Mouse (Mus musculus) WW6 (cell line): ENCODE data around the gene Tmem51.

Experiments
- DNase-seq: peaks from one replicate; pipeline ENCODE4 v3.0.0-alpha.2; 2013; ENCODE audit warnings: low read depth, low spot score

Tmem51 gene

DNA sequence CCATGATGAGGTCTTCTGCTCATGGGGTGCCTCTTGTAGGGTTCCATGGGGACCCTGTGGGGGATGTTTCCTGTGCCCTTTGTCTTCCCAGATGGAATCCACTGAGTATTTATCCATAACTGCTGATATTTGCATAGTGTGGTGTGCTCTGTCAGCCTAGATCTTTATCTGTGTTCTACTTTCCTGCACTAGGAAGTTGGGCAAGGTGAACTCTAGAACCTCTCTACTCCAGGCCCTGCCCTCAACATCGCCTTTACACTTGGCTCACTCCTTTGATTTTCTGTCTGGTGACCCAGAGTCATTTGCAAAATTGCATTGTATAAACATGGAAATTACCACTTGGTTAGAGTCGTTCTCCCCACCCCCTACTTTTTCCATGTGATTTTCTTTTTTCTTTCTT is 59.6 kb downstream of the Tmem51 start:
- DNase-seq, result no peak

DNA sequence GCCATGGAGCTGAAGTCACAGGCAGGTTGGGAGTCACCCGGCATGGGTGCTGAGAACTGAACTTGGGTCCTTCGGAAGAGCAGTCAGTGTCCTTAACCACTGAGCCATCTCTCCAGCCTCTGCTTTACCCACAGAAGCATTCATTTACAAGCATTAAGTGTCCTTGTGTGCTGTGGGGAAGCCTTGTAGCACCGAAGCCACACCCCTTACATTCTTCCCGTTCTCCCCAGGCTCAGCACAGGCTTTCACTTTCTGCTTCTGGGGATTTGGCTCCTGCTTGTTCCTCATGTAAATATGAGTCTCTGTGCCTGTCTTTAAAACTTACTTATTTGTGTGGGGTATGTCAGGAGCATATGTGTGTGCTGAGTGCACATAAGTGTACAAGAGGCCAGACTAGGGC is 60.9 kb downstream of the Tmem51 start:
- DNase-seq, result no peak

DNA sequence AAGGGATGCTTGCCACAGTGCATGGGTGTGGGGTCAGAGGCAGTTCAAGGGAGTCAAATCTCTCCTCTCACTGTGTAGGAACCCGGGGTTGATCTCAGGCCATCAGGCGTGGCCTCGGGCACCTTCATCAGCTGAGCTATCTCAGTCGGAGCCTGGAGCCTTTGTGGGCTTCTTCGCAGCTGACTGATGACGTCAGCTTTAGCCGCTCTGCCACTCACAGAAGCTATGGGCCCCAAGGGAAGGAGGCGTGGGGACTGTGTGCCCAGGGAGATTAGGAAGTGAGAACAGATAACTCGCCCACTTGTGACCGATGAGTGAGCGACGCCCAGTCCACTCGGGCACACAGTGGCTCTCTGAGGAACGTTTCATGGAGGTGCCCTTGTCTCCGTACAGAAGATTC is 66.4 kb downstream of the Tmem51 start:
- DNase-seq, result peak; percentile 52

DNA sequence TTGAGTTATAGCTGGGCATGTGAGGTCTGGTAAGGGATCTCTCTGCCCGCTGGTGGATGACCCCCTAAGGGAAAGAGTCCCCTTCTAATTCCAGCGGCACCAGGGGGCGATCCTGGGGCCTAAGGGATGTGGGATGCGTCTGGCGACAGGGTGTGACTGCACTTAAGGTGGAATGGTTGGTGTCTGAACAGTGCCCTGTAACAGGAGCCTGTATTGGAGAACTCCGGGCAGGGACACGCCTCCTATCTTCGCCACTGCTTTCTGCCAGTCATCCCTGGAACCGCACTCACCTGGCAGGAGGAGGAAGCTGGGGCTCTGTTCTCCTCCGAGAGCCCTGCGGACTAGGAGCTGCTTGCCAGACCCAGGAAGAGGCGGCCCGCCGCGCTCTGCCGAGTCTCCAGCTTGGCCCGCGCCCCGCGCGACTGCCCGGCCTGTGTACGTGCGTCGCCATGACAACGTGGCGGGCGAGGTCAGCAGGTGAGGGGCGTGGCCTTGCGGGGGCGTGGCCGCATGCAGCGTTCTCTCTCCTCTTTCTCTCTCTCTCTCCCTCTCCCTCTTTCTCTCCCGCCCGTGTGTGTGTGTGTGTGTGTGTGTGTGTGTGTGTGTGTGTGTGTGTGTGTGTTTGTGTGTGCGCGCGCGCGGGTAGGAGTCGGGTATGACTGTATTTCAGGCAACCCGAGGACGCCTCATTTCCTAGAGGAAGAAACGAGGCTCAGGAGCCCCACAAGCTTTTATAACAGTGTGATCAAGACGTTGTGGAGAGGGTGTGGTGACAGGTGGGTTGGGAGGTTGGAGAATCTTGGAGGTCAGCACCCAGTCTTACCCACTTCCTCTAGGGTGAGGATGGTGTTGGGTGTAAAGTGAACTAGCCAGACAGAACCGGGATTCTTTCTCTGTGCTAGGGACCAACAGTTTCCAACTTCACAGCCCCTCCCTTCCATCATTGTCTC is 69.2 kb downstream of the Tmem51 start, which contains the start of gene Fhad1:
Gene Fhad1 (minus strand): TSS at position 424 of the 950 bp plus-strand sequence.
- peak; percentile 60 for DNase-seq

DNA sequence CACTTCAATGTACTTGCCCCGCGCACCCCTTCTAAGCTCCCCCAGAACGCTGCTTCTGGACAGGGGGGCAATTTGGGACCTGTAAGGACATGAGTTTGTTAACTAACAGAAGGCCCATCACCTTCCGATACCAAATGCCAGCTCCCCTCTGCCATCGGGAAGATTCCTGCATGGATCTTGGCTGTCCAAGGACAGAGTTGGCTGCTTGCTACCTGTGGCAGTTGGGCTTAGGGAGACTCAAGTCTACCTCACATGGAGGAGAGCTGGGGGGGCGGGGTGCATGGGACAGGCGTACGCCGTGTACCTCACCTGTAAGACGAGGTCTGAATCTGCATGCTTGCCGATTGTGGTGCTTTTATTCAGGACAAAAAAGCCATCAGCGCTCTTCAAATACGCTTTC is 72.9 kb downstream of the Tmem51 start:
- DNase-seq, result no peak

DNA sequence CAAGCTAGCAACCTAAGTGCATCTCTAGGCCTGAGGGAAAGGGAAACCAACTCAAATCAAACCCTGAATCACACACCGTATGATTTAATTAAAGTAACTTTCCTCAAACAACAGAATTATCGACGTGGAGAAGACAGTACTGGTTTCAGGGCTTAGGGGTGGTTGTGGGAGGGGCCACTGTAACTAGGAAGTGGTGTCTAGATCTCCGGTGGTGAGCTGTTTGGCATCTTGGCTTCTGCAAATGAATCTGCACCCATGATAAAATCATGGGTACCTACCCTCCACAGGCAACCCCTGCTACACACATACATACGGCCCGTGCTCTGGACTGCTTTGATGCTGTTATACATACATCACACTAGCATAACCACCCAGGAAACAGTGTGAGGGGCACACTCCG is 73.7 kb downstream of the Tmem51 start:
- DNase-seq, result no peak

DNA sequence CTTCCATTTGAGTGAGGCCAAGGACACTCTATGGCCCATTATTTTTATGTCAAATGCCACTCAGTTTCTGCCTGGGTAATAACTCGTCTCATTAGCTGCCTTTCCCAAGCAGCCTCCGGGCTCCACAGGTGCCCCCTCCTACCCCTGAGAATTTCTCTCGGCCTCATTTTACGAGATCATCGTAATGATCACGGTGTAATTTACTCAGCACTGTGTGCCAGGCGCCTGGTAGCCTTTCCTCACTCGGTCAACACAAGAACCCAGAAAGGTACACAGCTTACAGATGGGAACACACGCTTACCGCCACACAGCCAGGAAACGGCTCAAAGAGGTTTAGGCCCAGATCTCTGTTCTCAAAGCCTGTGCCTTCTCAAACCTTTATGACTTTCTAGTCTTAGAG is 75.9 kb downstream of the Tmem51 start:
- DNase-seq, result no peak

DNA sequence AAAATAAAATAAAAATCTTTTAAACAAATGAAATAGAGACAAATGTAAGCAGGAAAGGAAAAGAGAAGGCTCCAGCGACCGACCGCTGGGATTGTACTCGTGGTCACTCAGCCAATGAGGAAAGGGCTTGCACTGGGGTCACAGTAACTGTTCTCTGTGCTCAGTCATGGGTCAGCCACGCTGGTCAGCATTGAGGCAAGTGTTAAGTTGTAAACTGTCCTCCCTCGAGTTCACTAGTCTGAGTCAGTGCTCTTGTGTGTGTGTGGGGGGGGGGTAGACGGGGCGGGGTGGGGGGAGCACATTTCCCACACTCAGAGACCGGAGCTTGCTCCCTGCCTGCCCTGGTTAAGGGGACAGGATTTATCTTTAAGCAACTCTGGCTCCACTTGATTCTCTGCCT is 83.5 kb downstream of the Tmem51 start:
- no peak for DNase-seq

DNA sequence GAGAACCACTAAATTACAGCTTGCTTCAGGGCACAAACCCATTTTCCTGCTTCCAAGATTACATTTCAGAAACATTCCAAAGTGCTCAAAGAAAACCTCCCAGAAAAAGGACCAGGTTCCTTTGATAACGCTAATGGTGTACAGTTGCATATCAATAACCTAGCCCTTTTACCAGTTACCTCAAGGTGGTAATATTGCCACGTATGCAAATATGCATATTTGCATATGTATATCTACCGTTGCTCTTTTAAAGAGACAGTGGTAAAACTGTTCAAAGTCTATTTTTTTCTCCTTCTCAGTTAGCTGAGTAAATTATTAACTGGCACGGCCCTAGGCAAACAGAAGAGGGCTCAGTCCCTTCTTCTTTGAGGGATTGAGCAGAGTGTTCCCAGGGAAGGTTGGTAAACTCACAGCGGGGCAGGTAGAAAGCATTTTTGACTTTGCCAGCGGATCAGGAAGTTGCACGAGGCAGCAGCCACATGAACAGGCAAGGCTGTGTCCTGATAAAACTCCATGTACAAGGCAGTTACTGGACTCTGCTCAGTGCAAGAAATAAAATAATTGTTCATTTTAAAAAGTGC is 84.5 kb downstream of the Tmem51 start:
- no peak for DNase-seq

DNA sequence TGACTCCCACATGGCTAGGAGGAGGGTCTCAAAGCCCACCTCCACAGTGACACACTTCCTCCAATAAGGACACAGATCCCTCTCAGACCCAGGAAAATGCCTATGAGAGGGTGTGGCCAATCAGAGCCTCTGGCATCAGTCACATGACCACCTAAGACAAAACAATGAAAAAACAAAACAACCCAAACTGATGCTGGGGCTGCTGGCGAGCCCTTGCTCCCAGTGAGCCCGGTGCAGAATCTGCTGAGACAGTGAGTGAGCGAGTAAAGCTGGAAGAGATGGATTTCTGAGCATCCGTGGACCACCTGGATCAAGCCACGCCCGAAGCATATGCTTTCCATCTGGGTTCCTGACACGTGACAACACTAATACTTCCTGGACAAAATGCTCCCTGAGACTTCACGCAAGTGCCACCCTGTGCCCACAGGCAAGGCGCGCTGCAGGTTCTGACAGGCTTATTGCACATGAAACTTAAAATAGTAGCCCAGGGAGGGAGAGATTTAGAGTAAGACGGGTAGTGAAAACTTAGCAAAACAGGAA is 85.8 kb downstream of the Tmem51 start:
- no peak for DNase-seq

DNA sequence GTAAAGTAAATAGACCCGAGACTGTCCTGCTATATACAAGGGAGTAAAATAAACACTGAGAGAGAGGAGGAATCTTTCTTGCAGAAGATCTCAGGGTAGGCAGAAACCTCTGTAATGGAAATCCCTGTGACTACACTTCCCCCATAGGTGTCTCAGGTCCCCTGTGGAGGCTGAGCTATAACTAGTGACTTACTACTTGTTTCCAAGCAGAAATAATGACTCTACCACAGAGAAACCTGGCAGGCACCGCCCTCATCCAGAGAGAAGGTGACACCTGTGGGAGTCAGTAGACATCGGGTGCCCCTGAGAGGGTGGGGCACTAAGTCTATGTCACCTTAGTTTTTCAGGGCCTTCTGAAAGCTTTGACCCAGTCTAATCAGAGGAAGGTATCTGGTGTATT is 87.2 kb downstream of the Tmem51 start:
- DNase-seq, result no peak

DNA sequence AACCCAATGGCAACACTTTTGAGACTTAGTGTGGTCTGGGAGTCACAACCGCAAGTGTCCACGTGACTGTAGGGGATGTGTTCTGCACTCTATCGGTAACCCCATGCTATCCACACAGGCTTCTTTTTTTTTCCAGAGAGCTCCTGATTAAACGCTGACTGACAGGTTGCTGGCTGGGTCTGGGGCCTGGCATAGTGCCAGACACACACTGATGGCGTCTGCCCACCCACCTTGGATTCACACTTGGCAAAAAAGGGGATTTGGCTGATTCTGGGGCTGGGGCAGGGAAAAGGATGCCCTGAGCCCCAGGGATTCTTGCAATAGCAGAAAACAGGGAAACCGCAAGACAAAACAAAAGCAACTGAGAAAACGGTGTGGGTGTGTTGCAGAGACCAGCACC is 88.0 kb downstream of the Tmem51 start:
- DNase-seq, result no peak

DNA sequence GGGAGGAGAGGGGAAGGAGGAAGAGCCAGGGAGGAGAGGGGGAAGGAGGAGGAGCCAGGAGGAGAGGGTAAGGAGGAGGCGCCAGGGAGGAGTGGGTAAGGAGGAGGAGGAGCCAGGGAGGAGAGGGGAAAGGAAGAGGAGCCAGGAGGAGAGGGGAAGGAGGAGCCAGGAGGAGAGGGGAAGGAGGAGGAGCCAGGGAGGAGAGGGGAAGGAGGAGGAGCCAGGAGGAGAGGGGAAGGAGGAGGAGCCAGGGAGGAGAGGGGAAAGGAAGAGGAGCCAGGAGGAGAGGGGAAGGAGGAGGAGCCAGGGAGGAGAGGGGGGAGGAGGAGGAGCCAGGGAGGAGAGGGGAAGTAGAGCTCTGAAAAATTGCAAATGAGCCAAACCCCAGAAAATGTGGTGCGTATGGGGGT is 90.0 kb downstream of the Tmem51 start:
- DNase-seq, result peak; percentile 86

DNA sequence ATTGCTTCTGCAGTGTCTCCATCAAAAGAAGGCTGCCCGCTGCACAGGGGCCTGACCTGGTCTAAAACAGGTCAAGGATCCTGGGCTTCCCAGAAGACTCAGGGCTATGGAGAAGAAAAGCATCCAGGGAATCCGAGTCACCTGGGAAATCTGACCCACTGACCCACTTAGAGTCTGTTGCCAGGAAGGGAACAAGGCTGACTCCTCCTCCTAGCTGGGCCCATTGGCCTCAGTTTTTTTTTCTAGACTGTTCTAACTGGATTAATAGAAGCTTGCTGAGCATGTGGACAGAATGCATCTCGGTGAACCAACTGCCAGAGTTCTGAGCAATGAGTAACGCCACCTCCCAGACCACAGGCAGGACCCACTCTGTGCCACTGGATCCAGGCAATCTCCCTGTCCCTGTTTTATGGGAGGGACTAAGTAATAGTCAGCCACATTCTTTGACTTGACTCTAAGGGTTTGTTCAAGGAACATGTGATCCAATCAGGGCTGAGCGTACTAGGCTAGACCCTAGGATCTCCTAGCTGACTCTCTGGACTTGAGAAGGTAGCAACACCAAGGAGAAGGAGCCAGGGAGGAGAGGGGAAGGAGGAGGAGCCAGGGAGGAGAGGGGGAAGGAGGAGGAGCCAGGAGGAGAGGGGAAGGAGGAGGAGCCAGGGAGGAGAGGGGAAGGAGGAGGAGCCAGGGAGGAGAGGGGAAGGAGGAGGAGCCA is 90.6 kb downstream of the Tmem51 start:
- DNase-seq, result no peak

DNA sequence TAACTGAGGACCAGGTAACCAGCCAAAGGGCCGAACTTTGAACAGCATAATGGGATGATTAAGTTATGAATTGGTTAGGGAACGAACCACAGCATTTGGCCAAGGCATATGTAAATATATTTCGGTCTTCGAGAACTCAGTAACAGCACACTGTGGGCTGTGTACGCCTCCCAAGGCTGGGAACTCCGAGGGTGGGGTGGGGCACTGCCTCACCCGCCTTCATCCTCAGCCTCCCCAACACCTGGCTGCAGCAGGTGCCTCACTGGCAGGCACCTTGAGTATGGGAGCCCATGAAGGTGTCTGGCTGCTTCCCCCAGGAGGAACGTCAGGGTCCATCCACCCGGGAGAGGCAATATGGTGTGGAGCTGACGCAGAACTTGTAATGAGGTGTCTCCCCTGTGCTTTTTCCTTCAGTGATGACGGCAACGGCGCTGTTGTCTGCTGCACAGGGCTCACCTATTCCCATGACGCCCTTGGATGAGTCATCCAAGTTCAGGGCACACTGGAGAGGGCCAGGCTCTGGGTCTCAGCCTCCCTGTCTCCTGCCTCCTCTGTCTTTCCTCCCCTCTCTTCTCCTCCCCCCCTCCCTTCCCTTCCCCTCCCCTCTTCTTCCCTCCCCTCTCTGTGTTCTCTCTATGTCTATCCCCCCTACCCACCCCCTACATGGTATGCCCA is 91.4 kb downstream of the Tmem51 start:
- no peak for DNase-seq

DNA sequence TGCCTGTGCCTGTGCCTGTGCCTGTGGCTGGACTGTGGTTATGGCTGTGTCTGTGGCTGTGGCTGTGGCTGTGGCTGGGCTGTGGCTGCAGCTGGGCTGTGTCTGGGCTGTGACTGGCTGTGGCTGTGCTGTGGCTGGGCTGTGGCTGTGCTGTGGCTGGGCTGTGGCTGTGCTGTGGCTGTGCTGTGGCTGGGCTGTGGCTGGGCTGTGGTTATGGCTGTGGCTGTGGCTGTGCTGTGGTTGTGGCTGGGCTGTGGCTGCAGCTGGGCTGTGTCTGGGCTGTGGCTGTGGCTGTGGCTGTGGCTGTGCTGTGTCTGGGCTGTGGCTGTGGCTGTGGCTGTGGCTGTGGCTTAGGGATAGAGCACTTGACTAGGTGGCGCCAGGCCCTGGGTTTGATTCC is 95.9 kb downstream of the Tmem51 start:
- no peak for DNase-seq

DNA sequence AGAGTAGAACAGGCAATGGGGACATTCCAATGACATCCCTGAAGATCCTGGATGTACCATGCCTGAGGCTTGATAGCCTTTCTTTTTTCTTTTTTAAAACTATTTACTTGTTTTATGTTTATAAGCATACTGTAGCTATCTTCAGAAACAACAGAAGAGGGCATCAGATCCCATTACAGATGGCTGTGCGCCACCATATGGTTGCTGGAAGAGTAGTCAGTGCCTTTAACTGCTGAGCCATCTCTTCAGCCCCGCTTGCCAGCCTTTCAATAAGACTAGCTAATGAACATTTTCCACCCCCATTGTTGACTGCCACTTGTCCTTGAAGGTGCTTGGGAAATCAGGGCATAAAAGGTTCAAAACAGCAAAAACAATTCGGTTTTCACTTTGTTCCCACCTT is 100.4 kb downstream of the Tmem51 start:
- DNase-seq, result no peak

DNA sequence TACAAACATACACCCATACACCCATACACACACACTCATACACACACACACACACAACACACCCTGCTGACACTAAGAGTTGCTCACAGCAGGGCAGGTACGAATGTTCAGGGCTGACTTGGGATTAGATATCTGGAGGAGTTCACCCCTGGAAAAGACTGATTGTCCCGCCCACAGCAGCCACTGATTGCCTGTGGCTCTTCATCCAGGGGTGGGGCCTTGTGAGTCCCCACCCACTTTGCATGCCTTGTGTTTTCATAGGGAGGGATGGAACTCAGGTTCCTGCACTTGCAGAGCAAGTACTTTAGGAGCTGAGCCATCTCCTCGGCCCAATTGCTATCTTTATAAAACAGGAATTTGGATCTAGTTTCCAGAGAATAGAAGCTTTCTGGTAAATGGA is 102.6 kb downstream of the Tmem51 start:
- no peak for DNase-seq
